Mouse (Mus musculus) embryonic stem cell, embryonic (primary cell): ENCODE data around the gene Srcin1.

Experiments
- CTCF ChIA-PET, 4 experiments: fragments of 300-600 bp in 2 of 4; fragments of 350-600 bp in 2 of 4; sonication (Branson Sonifier 250); formaldehyde crosslinking; loops; one replicate each; lab custom pipeline; 2022; ENCODE audit warnings: inconsistent platforms in 2 of 4; lab: Charles Lee
- POLR2A ChIA-PET, 4 experiments: fragments of 300-600 bp in 2 of 4; fragments of 350-600 bp in 2 of 4; sonication (Branson Sonifier 250); formaldehyde crosslinking; loops; one replicate each; lab custom pipeline; 2022; ENCODE audit warnings: antibody characterized with exemption in 4 of 4, inconsistent platforms in 1 of 4; lab: Charles Lee

Gene Srcin1

GRCm38 (mm10) chr11:97523107-97523506 is 52.9 kb downstream of the Srcin1 start:
- POLR2A ChIA-PET = interaction anchor here in 3 of 4 experiments (0.5 to 5.7 kb wide), 25 partner anchors 8 to 274 kb away, joined by 3 to 42 read pairs (median 4); no protein-coding TSS in a partner anchor
- CTCF ChIA-PET = interaction anchor here (0.6 to 5.3 kb wide), 8 partner anchors 8 to 1696 kb away, joined by 3 to 30 read pairs (median 6); partner anchors contain the start of gene Srcin1 (in 1 of the 4)

- ChIA-PET CTCF (interaction anchor here (0.5 to 5.3 kb wide), 6 partner anchors 10 to 161 kb away, joined by 3 to 30 read pairs (median 9); no protein-coding TSS in a partner anchor), POLR2A (interaction anchor here (0.6 to 5.7 kb wide), 17 partner anchors 9 to 182 kb away, joined by 3 to 42 read pairs (median 5); partner anchors contain the start of gene Psmb3 (in 1 of the 4))
Measured at GRCm38 (mm10) chr11:97521741-97522474, 54.1 kb downstream of the Srcin1 start.

- POLR2A ChIA-PET = interaction anchor here in 3 of 4 experiments (0.6 to 5.7 kb wide), 14 partner anchors 8 to 183 kb away, joined by 3 to 42 read pairs (median 3); partner anchors contain the start of gene Psmb3 (in 1 of the 3)
- CTCF ChIA-PET = interaction anchor here (0.6 to 5.3 kb wide), 6 partner anchors 11 to 122 kb away, joined by 3 to 30 read pairs (median 6); no protein-coding TSS in a partner anchor
Measured at GRCm38 (mm10) chr11:97520541-97520940, 55.4 kb downstream of the Srcin1 start.

GRCm38 (mm10) chr11:97513066-97513465 is 62.9 kb downstream of the Srcin1 start:
- ChIA-PET CTCF (interaction anchor here in 3 of 4 experiments (0.6 to 2.9 kb wide), 13 partner anchors 18 to 486 kb away, joined by 3 to 14 read pairs (median 4); partner anchors contain the start of genes Srcin1 (in 2 of the 3), Lrrc46 (in 1 of the 3) and Mrpl10 (in 1 of the 3)), POLR2A (interaction anchor here (0.6 to 2.4 kb wide), 26 partner anchors 10 to 114 kb away, joined by 3 to 14 read pairs (median 4); partner anchors contain the start of genes Arhgap23 (in 2 of the 4), 4933428G20Rik (in 1 of the 4) and Srcin1 (in 1 of the 4))

- ChIA-PET CTCF (interaction anchor here in 3 of 4 experiments (0.6 to 2.9 kb wide), 12 partner anchors 12 to 486 kb away, joined by 3 to 14 read pairs (median 4); partner anchors contain the start of gene Srcin1 (in 2 of the 3)), POLR2A (interaction anchor here in 3 of 4 experiments (0.6 to 2.4 kb wide), 31 partner anchors 8 to 150 kb away, joined by 3 to 14 read pairs (median 4); partner anchors contain the start of genes Arhgap23 (in 2 of the 3), 4933428G20Rik (in 1 of the 3), Epop (in 1 of the 3) and Mllt6 (in 1 of the 3))
Measured at GRCm38 (mm10) chr11:97512511-97512910, 63.5 kb downstream of the Srcin1 start.

GRCm38 (mm10) chr11:97511661-97512369 is 64.2 kb downstream of the Srcin1 start:
- ChIA-PET CTCF (interaction anchor here in 3 of 4 experiments (0.5 to 2.9 kb wide), 10 partner anchors 11 to 1570 kb away, joined by 3 to 14 read pairs (median 4); no protein-coding TSS in a partner anchor), POLR2A (interaction anchor here (0.6 to 2.4 kb wide), 22 partner anchors 9 to 515 kb away, joined by 3 to 14 read pairs (median 4); partner anchors contain the start of genes 4933428G20Rik (in 1 of the 4), Epop (in 1 of the 4), Mllt6 (in 1 of the 4) and Srcin1 (in 1 of the 4))

- ChIA-PET CTCF (interaction anchor here in 2 of 4 experiments (0.8 to 2.9 kb wide), 4 partner anchors 21 to 180 kb away, joined by 3 to 14 read pairs (median 3); no protein-coding TSS in a partner anchor), POLR2A (interaction anchor here in 2 of 4 experiments (0.7 to 1.4 kb wide), 5 partner anchors 12 to 364 kb away, joined by 3 to 4 read pairs (median 3); partner anchors contain the start of gene Epop (in 1 of the 2))
Measured at GRCm38 (mm10) chr11:97510966-97511660, 64.9 kb downstream of the Srcin1 start.

- CTCF ChIA-PET = interaction anchor here in 2 of 4 experiments (0.5 to 1.0 kb wide), 4 partner anchors 20 to 590 kb away, joined by 3 to 4 read pairs (median 3); no protein-coding TSS in a partner anchor
- POLR2A ChIA-PET = interaction anchor here (0.5 to 1.3 kb wide), 5 partner anchors 11 to 27 kb away, joined by 3 read pairs; no protein-coding TSS in a partner anchor
Measured at GRCm38 (mm10) chr11:97509715-97510485, 66.1 kb downstream of the Srcin1 start.

GRCm38 (mm10) chr11:97509058-97509457 is 66.9 kb downstream of the Srcin1 start:
- POLR2A ChIA-PET = interaction anchor here (0.5 to 1.1 kb wide), 7 partner anchors 11 to 123 kb away, joined by 3 to 4 read pairs (median 3); no protein-coding TSS in a partner anchor

GRCm38 (mm10) chr11:97508198-97508597 is 67.8 kb downstream of the Srcin1 start:
- ChIA-PET CTCF (interaction anchor here in 1 of 4 experiments (0.5 kb wide), 1 partner anchor 950 kb away, joined by 7 read pairs; no protein-coding TSS in a partner anchor), POLR2A (interaction anchor here in 2 of 4 experiments (0.6 to 1.6 kb wide), 3 partner anchors 12 to 123 kb away, joined by 3 to 4 read pairs (median 4); no protein-coding TSS in a partner anchor)

More at GRCm38 (mm10) chr11:97509058-97509457, 66.9 kb downstream of the Srcin1 start:
- CTCF ChIA-PET = interaction anchor here in 2 of 4 experiments (0.5 to 0.8 kb wide), 2 partner anchors 28 to 589 kb away, joined by 3 read pairs; no protein-coding TSS in a partner anchor

GRCm38 (mm10) chr11:97506331-97506730 is 69.7 kb downstream of the Srcin1 start:
- ChIA-PET POLR2A (interaction anchor here in 3 of 4 experiments (0.5 to 1.6 kb wide), 11 partner anchors 15 to 157 kb away, joined by 3 to 5 read pairs (median 3); no protein-coding TSS in a partner anchor), CTCF (interaction anchor here (0.6 to 1.9 kb wide), 8 partner anchors 16 to 167 kb away, joined by 3 to 5 read pairs (median 4); partner anchors contain the start of gene Srcin1 (in 1 of the 4))

GRCm38 (mm10) chr11:97505784-97506183 is 70.2 kb downstream of the Srcin1 start:
- POLR2A ChIA-PET = interaction anchor here in 1 of 4 experiments (0.7 to 1.0 kb wide), 2 partner anchors 31 to 121 kb away, joined by 3 read pairs; no protein-coding TSS in a partner anchor
- CTCF ChIA-PET = interaction anchor here in 3 of 4 experiments (0.7 to 1.9 kb wide), 6 partner anchors 16 to 70 kb away, joined by 3 to 5 read pairs (median 4); no protein-coding TSS in a partner anchor

GRCm38 (mm10) chr11:97502846-97503245 is 73.1 kb downstream of the Srcin1 start:
- CTCF ChIA-PET = interaction anchor here (0.5 to 4.5 kb wide), 12 partner anchors 13 to 197 kb away, joined by 3 to 30 read pairs (median 4); partner anchors contain the start of gene Socs7 (in 1 of the 4)
- POLR2A ChIA-PET = interaction anchor here (0.7 to 4.5 kb wide), 24 partner anchors 9 to 127 kb away, joined by 3 to 29 read pairs (median 4); partner anchors contain the start of genes Arhgap23 (in 1 of the 4), Epop (in 1 of the 4) and Srcin1 (in 1 of the 4)

- CTCF ChIA-PET = interaction anchor here (0.6 to 4.5 kb wide), 12 partner anchors 12 to 197 kb away, joined by 3 to 30 read pairs (median 4); partner anchors contain the start of gene Socs7 (in 1 of the 4)
- POLR2A ChIA-PET = interaction anchor here in 3 of 4 experiments (0.6 to 4.5 kb wide), 22 partner anchors 9 to 127 kb away, joined by 3 to 29 read pairs (median 4); partner anchors contain the start of genes Arhgap23 (in 1 of the 3), Epop (in 1 of the 3) and Srcin1 (in 1 of the 3)
Measured at GRCm38 (mm10) chr11:97502383-97502782, 73.6 kb downstream of the Srcin1 start.
